Mouse (Mus musculus) brain, embryonic 14.5 days (tissue): ENCODE data around the gene Pard3b.

Source experiments
- CTCF ChIP-seq: fragments of 200-500 bp; IDR thresholded peaks from 2 replicates; pipeline ENCODE4 v1.5.1; 2012; ENCODE audit warnings: inconsistent platforms, mild to moderate bottlenecking, moderate library complexity, borderline replicate concordance; ENCODE audit not compliant: insufficient read depth, insufficient read length; ENCODE audit errors: extremely low read depth
- POLR2A ChIP-seq: fragments of 200-500 bp; IDR thresholded peaks from 2 replicates; pipeline ENCODE4 v1.6.1; 2012; ENCODE audit warnings: mild to moderate bottlenecking, inconsistent platforms, borderline replicate concordance; ENCODE audit not compliant: poor library complexity, insufficient read depth, insufficient read length, severe bottlenecking; ENCODE audit errors: extremely low read depth

DNA sequence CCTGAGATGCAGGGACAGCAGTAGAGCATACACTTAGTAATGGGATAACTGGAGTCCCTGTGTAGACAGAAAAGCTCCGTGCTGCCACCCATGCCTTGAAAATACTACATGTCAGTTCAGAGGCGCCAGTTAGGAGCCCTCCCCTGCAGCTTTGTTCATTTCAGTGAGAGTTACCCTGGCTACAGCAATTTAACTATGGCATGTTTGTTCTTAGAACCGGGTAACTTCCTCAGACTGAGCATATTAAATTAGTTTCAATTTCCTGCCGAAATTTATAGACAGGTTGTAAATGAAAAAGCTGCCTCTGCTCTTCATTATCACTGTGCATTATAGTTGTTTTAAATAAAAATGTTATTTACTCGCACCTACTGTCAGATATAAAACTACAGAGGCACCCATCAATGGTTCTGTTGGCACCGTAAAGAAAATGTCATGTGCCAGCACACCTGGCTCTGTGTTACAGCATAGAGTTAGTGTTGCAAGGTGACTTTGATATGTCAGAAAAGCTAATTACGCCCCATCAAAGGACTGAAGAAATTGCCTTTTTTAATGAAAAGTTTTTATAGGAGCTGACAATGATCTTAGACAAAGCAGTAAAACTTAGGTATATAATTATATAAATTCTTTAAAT lies 289.6 kb downstream of the Pard3b start:
- TF ChIP-seq POLR2A (no peak), CTCF (no peak)
